ENCODE assay signal across 14 mouse cellular contexts in the genomic region with DNA sequence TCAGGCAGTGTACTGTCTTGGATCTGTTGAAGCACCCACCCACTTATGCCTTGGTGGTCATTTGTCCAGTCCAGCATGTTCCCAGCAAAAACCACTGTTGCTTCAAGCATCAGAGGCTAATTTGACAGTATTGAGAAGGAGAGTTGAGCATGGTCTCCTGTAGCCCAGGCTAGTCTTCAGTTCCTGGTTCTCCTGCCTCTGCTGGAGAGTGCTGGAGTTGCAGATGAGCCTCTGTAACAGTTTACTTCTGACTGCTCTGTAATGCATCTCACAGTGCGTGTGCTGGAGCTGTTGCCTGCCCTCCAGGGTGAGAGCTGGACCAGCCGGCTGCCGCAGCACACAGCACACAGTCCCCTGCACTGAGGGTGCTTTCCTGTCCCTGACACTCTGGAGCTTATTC. TPM values are rescaled to one million over a fixed set of nuclear protein-coding genes. Genes with fewer than 3 reads are reported as not detected.
A peak's percentile ranks its signal among the peaks of the same experiment; 100 is the strongest.
DNase-seq lines count a peak whose midpoint lies in the region; ATAC-seq and TF ChIP-seq lines count a peak whose summit lies in the region.
"Had no signal": no experiment of that assay in that cellular context is flagged by ENCODE, and none has a peak within 500 bp of the region (broad histone marks: within the 10 kb centered on the region; RNA-seq: fewer than 3 reads in every experiment).

No protein-coding gene starts in this region.

- H3K4me3 ChIP-seq in heart, adult 2 months = no peak overlapping the region
- no peak overlapping the region for H3K4me3 ChIP-seq in midbrain, embryonic 14.5 days (replicated peaks; ENCODE audit: low read depth, low read length)
- H3K4me3 ChIP-seq in midbrain, embryonic 15.5 days = no peak overlapping the region
- no peak overlapping the region for H3K4me3 ChIP-seq in liver, embryonic 12.5 days
- H3K4me3 ChIP-seq: erythroblast, embryonic 14.5 days; neural tube, embryonic 12.5 days had no signal

- intact Hi-C loops in heart, adult 2 months (cut with DNase I) = no loop called here

- H3K4me2 ChIP-seq in midbrain, embryonic 14.5 days (ENCODE audit: low read length) = no peak overlapping the region
- no peak overlapping the region for H3K4me2 ChIP-seq in midbrain, embryonic 15.5 days
- no peak overlapping the region for H3K4me2 ChIP-seq in liver, embryonic 12.5 days
- H3K4me2 ChIP-seq: neural tube, embryonic 12.5 days had no signal

- TF ChIP-seq CTCF in heart, adult 2 months (IDR thresholded peaks at IDR 0.05) = peak; percentile 11; the same call in 1 of the 2 replicates

- H3K27ac ChIP-seq in heart, adult 2 months = no peak overlapping the region
- H3K27ac ChIP-seq in midbrain, embryonic 14.5 days (replicated peaks; ENCODE audit: low read depth, low read length) = no peak overlapping the region
- H3K27ac ChIP-seq in midbrain, embryonic 15.5 days = no peak overlapping the region
- H3K27ac ChIP-seq in liver, embryonic 12.5 days = no peak overlapping the region
- H3K27ac ChIP-seq: neural tube, embryonic 12.5 days had no signal

- H3K9ac ChIP-seq in heart, adult 2 months (ENCODE audit: low read depth, low read length) = no peak overlapping the region
- H3K9ac ChIP-seq in midbrain, embryonic 14.5 days (replicated peaks; ENCODE audit: low read length) = no peak overlapping the region
- H3K9ac ChIP-seq in midbrain, embryonic 15.5 days = no peak overlapping the region
- no peak overlapping the region for H3K9ac ChIP-seq in liver, embryonic 12.5 days
- H3K9ac ChIP-seq: neural tube, embryonic 12.5 days had no signal

- no peaks in the 10 kb centered on the region; the same call in 1 of the 2 replicates for H3K36me3 ChIP-seq in heart, adult 2 months (ENCODE audit: control insufficient read depth, insufficient read depth, low read length)
- peaks cover 69% of the 10 kb centered on the region for H3K36me3 ChIP-seq in midbrain, embryonic 14.5 days (ENCODE audit: control insufficient read depth, insufficient read depth, low read length)
- peaks cover 55% of the 10 kb centered on the region for H3K36me3 ChIP-seq in midbrain, embryonic 15.5 days (replicated peaks)
- H3K36me3 ChIP-seq in splenic B cell, adult 2 months (ENCODE audit: control insufficient read depth, insufficient read depth, low read length, poor library complexity, severe bottlenecking) = peaks cover 12% of the 10 kb centered on the region
- H3K36me3 ChIP-seq in liver, embryonic 12.5 days = peaks cover 100% of the 10 kb centered on the region

- no peaks in the 10 kb centered on the region for H3K9me3 ChIP-seq in midbrain, embryonic 14.5 days (ENCODE audit: control insufficient read depth, low read length)
- H3K9me3 ChIP-seq in midbrain, embryonic 15.5 days = no peaks in the 10 kb centered on the region
- H3K9me3 ChIP-seq in liver, embryonic 12.5 days (replicated peaks) = no peaks in the 10 kb centered on the region
- H3K9me3 ChIP-seq: neural tube, embryonic 12.5 days had no signal

- no peak for TF ChIP-seq POLR2A in heart, adult 2 months (IDR thresholded peaks at IDR 0.05; ENCODE audit: insufficient read depth, low read depth, low read length)

- H3K27me3 ChIP-seq in heart, adult 2 months (ENCODE audit: control insufficient read depth, insufficient read depth, low read length) = no peaks in the 10 kb centered on the region
- H3K27me3 ChIP-seq in midbrain, embryonic 14.5 days (ENCODE audit: control insufficient read depth, insufficient read depth, low read length) = no peaks in the 10 kb centered on the region
- H3K27me3 ChIP-seq in midbrain, embryonic 15.5 days (replicated peaks) = no peaks in the 10 kb centered on the region
- H3K27me3 ChIP-seq in splenic B cell, adult 2 months (ENCODE audit: control insufficient read depth, insufficient read depth, low read length, poor library complexity, severe bottlenecking) = no peaks in the 10 kb centered on the region
- no peaks in the 10 kb centered on the region for H3K27me3 ChIP-seq in liver, embryonic 12.5 days (replicated peaks)
- H3K27me3 ChIP-seq: neural tube, embryonic 12.5 days had no signal

- no peaks in the 10 kb centered on the region; the same call in 1 of the 2 replicates for H3K4me1 ChIP-seq in heart, adult 2 months (ENCODE audit: control insufficient read depth, insufficient read depth, low read length)
- no peaks in the 10 kb centered on the region for H3K4me1 ChIP-seq in midbrain, embryonic 14.5 days (ENCODE audit: control insufficient read depth, insufficient read depth, low read length)
- no peaks in the 10 kb centered on the region for H3K4me1 ChIP-seq in midbrain, embryonic 15.5 days
- peaks cover 9% of the 10 kb centered on the region for H3K4me1 ChIP-seq in liver, embryonic 12.5 days
- H3K4me1 ChIP-seq: neural tube, embryonic 12.5 days had no signal

- no peak for ATAC-seq in midbrain, embryonic 14.5 days (ENCODE audit: low FRiP score, low TSS enrichment)
- ATAC-seq in midbrain, embryonic 15.5 days (replicated peaks) = no peak
- ATAC-seq in liver, embryonic 12.5 days = no peak

- 91% methylated on average over 3 of the region's 3 CpGs for WGBS in heart, adult 2 months
- 89% methylated on average over 3 of the region's 3 CpGs for WGBS in midbrain, embryonic 14.5 days
- WGBS in midbrain, embryonic 15.5 days = 93% methylated on average over 3 of the region's 3 CpGs
- 89% methylated on average over 3 of the region's 3 CpGs for WGBS in liver, embryonic 12.5 days (ENCODE audit: insufficient replicate concordance)

- no peak for TF ChIP-seq EP300 in heart, adult 2 months (IDR thresholded peaks at IDR 0.05; ENCODE audit: insufficient read depth, low read depth, low read length)

- no peaks in the 10 kb centered on the region for H3K79me2 ChIP-seq in heart, adult 2 months (replicated peaks; ENCODE audit: control insufficient read depth, insufficient read depth, low read length)

- no peak for DNase-seq in heart, adult 2 months
- DNase-seq in heart, adult 11 months = no peak
- DNase-seq in midbrain, embryonic 14.5 days = peak; percentile 17
- peak; percentile 44 for DNase-seq in R1 (ENCODE audit: low read depth, low spot score)
- peak; percentile 7 for DNase-seq in splenic B cell, adult 2 months (ENCODE audit: low read depth, low spot score)
- no peak for DNase-seq in natural killer cell, adult 2 months (ENCODE audit: low spot score in 2 of 2)
- DNase-seq: adrenal gland, postnatal 25 days; heart, adult 18-20 months; kidney, adult 18-20 months; left cerebral cortex, postnatal 4 days had no signal

RNA-seq across cellular contexts. Expression of gene Sfswap, which starts 41.2 kb away (rescaled TPM):
- total RNA-seq in heart, adult 2 months (2021) = 10 to 100 TPM; 24.1 to 25.9 TPM
- 33.1 and 43.2 TPM in 2 replicates for polyA plus RNA-seq in heart, adult 2 months (2012; rRNA removed)
- 53.0 and 58.5 TPM in 2 replicates for polyA plus RNA-seq in midbrain, embryonic 14.5 days (2014; fragmentation: Nextera tagmentation; extraction: Ambion mirVana)
- 57.6 and 60.0 TPM in 2 replicates for polyA plus RNA-seq in midbrain, embryonic 15.5 days (2015; fragmentation: Nextera tagmentation; extraction: Ambion mirVana)
- polyA plus RNA-seq in liver, embryonic 12.5 days (2016; fragmentation: Nextera tagmentation; extraction: Ambion mirVana) = 29.7 and 31.3 TPM in 2 replicates

RNA-seq across cellular contexts. Expression of gene Mmp17, which starts 41.7 kb away (rescaled TPM):
- 1 to 10 TPM; 1.0 to 1.4 TPM for total RNA-seq in heart, adult 2 months (2021)
- polyA plus RNA-seq in heart, adult 2 months (2012; rRNA removed) = 1.4 and 1.5 TPM in 2 replicates
- 7.3 and 8.3 TPM in 2 replicates for polyA plus RNA-seq in midbrain, embryonic 14.5 days (2014; fragmentation: Nextera tagmentation; extraction: Ambion mirVana)
- polyA plus RNA-seq in midbrain, embryonic 15.5 days (2015; fragmentation: Nextera tagmentation; extraction: Ambion mirVana) = 13.2 and 14.5 TPM in 2 replicates
- polyA plus RNA-seq in liver, embryonic 12.5 days (2016; fragmentation: Nextera tagmentation; extraction: Ambion mirVana) = 0.38 and 0.39 TPM in 2 replicates

Comparison
In these comparisons a context has a peak if more than half of its experiments do, and no peak if none do; other contexts are left out.
1. DNase-seq: peak in midbrain, embryonic 14.5 days (single experiment), R1 (single experiment) and splenic B cell, adult 2 months (single experiment); none in heart, adult 2 months (0 of 2), heart, adult 11 months (single experiment) and natural killer cell, adult 2 months (0 of 2).